Mouse (Mus musculus) adrenal gland, adult 8-10 months (tissue): ENCODE measurements around the gene Esyt1. TPM values are rescaled to one million over a fixed set of nuclear protein-coding genes. Genes with fewer than 3 reads are reported as not detected.
"Not testable (repeated sequence)": the region's sequence is repeated elsewhere in the genome, so short reads cannot be mapped to it uniquely, and the experiment has no call there.

Source experiments
- DNase-seq: peaks from one replicate; pipeline ENCODE4 v3.0.0; 2022
- total RNA-seq, 4 experiments: library from RNA; stranded (reverse); gene quantifications; 2 replicates each; pipeline ENCODE4 v1.2.4; 2022

Esyt1 gene
- total RNA-seq, 4 experiments from 2014 or later = 22.8 to 44.9 (median 33.2) TPM

DNA sequence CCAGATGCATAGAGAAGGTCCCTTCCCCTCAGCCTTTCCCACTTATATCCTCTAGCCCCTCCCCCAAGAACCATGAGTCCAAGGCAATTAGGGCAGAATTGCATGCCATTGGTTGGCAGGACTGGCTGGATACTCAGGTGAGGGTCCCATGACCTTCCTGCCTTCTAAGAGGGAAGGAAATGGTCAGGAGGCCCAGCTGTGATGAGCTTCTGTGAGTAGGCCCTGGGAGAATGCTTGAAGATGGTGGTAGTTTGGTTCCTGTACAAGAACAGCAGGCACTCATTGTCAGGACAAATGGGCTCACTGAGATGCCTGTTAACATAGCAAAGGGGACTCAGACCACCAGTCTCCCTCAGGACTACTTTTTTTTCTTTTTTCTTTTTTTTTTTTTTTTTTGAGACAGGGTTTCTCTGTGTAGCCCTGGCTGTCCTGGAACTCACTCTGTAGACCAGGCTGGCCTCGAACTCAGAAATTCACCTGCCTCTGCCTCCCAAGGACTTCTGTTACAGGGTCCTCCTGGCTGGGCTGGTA, 12.7 kb upstream of the Esyt1 start:
- no peak for DNase-seq

DNA sequence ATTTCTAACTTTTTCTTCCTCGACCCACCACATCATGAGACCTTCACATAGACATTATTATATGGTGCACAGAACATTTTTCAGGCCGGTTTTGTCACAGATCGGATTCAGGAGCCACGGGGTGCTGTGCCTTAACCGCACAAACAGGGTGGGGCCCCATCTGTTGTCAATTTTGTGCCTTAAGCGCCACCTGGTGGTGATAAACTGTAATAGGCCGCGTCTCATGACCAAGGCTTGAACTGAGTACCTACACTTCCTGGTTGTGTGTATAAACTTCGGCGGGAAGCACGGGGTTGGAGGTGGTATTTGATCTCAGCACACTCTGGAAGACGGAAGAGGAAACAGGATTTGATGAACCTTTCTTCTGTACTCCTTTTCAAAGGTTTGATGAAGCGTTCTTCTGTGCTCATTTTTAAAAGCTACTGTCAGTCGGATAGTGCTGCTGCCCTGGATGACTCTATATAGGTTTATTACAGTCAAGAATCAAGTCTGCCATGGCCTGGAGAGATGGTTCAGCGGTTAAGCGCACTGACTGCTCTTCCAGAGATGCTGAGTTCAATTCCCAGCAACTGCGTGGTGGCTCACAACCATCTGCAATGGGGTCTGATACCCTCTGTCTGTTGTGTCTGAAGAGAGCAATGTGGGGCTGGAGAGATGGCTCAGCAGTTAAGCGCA, 10.7 kb upstream of the Esyt1 start:
- DNase-seq = peak; percentile 85

DNA sequence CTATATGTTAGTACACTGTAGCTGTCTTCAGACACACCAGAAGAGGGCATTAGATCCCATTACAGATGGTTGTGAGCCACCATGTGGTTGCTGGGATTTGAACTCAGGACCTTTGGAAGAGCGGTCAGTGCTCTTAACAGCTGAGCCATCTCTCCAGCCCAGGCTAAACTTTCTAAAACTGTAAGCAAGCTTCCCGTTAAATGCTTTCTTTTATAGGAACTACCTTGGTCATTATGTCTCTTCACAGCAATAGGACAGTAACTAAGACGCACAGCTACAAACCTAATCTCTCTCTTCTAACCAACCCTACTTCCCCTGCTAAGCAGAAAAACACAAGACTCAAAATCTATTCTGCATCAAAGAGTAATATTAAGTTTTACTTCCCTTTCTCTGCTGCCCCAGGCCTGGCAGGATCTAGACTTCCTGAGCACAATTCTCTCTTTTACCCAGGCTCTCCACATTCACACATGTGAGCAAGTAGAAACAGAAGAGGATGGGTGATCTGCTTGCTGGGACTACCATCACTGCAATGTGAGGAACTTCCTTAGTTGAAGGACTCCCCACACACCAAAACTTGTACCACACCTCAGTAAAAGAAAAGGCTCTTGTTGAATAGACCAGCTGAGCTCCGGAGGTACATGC, 10.1 kb upstream of the Esyt1 start:
- no peak for DNase-seq

DNA sequence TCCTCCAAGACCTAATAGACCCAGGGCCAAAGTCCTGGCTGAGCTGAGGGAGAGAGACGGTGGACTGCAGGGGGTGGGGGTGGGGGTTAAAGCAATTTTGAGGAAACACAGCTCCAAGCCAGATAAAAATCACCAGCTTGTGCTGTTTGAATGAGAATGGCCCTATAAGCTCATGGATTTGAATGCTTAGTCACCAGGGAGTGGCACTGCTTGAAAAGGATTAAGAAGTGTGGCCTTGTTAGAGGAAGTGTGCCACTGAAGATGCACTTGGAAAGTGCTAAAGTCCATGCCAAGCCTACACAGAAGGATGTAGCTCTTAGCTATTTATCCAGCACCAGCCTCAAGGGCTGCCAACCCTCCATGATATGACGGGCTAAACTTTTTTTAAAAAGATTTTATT, 9.5 kb upstream of the Esyt1 start:
- no peak for DNase-seq

DNA sequence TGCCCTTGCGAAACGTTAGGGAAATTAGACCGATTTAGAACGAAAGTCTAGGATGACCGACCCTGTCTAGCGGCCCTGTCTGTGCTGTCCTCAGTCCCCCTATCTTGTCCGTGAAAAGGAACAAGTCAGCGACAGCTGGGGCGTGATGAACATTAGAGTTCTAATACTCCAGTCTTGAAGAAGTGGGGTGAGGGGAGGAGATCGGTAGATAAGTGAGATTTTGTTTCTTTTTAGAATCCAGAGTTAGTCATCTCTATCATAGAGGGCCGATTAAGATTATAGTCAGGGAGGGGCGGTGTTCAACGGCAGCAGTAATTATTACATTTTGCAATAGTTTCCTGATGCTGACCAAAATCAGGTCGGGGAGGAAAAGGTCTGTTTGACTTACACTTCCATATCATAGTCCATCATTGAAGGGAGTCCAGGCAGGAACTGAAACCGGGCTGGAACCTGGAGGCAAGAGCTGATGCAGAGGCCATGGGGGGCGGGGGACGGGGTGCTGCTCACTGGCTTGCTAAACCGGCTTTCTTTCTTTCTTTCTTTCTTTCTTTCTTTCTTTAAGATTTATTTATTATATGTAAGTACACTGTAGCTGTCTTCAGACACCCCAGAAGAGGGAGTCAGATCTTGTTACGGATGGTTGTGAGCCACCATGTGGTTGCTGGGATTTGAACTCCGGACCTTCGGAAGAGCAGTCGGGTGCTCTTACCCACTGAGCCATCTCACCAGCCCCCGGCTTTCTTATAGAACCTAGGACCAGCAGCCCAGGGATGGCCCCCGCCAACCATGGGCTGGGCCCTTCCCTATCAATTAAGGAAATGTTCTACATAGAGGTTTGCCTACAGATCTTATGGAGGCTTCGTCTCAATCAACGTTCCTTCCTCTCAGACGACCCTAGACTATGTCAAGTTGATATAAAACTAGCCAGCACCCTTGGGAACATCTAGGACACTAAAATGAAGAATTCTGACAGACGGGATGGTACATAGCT, 990 bp upstream of the Esyt1 start:
- no peak for DNase-seq

DNA sequence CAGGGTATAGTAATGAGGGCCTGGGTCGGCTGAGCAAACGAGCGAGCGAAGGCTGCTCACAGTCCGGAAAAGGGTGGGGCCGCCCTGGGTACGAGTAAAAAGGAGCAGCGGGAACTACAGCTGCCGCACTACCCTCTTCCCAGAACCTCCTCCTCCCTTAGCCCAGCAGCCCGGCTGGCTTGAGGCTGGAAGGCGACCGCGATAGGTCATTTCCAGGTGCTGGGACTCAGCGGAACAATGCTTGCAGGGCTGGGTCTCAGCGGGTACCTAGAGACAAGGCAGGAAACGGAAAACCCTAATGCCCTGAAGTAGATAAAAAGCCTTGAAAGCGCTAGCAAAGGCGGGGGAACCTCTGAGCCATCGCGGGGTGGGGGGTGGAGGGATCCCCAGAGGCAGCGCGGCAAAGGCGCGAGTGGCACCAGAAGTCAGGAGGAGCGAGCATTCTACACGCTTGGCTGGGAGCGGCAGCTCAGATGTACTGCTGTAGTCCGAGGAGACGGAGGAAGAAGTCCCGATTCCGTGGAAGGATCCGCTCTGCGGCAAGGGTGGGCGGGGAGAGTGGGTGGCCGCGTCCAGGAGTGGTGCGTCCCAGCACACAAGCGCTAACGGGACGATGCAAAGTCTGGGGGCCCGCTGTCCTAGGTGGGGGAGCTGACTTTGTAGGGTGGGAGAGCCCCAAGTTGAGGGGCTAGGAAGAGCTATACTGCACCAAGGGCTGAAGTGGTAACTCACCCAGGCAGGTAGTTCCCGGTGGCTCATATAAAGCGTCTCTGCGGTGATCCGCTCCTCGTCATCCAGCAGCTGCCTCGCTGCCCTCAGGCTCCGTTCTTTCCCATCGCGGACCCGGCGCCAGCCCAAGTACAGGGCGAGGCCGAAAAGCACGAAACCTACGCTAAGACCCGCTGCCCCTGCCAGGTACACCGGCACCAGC, 674 bp downstream of the Esyt1 start:
- DNase-seq = no peak

DNA sequence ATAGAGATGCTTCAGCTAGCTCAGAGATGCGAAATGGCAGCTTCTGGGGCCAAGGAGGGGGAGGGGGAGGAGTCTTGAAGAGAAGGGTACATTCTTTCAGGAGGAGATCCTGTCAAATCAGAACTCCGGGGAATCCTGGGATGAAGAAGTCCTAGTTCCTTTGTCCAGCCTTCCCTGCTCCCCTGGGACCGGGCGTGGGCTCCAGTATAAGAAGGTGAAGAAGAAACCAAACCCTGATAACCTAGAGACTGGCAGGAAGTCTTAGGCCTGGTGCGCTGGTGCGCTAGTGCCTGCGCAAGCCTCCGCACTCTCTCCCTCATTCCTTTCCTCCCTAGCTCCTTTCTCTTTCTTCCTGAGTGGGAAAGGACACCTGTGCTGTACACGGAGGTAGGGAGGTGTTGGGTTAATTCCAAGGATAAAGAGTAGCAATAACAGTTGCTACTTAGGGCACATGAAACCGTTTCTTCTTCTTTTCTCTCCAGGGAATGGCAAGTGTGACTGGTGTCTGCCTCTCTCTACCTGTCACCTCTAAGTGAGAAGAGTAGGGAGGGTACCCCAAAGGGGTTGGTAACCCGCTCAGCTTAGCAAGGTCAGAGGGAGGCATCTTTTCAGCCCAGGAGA, 1.4 kb downstream of the Esyt1 start:
- DNase-seq = no peak

DNA sequence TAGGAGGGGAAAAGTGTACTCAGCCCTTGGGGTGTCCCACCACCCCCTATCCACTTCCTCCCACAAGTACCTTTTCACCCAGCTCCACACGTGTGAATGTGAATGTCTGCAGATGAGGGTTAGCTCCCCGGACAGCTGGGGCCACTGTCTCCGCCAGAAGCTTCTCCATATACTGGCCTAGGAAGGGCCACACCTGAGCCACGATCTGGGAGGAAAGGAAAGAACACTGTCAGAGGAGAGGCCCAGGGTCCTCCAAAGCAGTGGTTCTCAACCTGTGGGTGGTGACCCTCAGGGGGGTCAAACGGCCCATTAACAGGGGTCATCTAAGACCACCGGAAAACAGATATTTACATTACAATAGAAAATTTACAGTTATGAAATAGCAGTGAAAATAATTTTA, 3.3 kb downstream of the Esyt1 start:
- DNase-seq = no peak

DNA sequence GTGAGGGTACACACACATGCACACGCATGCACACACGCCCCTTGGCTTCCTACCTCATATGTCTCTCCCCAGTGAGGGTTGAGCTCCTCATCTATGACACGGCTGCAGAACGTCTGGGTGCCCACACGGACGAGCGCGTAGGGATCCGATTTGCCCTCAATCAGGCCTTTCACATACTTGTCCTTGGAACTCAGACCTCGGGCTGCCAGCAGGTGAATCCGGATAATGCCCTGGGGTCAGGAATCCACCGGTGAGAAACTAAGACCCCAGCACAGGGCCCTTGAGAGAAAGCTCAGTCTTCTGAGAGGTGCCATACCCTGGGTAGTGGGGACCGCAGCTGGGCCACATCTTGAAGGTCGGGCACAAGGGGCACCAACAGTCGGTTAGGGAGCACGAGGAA, 5.1 kb downstream of the Esyt1 start:
- no peak for DNase-seq

DNA sequence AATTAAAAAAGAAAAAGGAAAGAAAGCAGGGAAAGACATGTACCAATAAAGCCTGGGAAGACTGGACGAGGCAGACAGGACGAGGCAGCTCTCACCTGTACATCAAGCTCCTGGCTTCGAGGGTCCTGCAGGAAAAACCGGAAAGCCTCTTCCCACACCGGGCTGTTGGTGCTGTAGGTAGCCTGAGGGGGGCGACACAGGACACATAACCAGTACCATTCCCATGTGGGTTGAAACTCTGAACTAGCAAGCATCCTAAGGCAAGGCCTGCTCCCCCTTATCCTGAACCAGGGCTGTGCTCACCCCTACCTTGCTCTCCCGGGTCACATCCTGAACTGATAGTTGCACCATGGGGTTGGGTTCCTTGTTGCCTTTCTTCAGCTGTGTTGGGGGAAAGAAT, 6.8 kb downstream of the Esyt1 start:
- no peak for DNase-seq

DNA sequence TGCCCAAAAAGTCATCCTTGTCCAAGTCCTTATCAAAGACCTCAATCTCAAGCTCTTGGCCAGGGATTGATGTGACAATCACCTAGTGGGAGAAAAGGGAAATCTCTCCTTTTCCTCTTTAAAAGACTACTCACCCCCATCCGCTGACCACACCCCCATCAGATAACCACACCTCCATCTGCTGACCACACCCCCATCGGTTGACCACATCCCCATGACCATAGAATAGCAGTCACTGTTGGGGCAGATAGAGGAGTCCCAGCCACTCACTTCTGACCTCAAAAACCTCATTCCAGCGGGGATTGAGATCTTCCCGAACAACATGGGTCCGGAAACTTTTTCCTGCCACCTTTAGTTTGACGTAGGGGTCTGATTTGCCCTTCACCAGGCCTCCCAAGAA, 9.0 kb downstream of the Esyt1 start:
- DNase-seq = no peak

DNA sequence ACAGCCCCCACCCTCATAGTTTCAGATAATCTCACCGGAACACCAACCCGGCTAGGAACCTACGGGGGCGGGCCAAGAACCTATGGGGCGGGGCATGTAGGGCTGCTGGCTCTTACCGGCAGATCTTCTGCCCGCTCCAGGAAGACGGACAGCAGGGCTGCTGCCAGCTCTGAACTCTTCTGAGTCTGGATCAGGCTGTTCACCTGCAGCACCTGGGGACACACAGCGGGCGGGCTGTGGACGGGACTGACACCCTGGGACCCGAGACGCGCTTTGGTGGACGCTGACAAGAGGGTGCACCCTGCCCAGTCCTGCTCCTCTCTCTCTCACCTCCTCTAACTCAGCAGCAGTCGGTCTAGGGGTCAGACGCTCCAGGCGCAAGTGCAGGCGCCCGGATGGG, 9.6 kb downstream of the Esyt1 start:
- DNase-seq = no peak

DNA sequence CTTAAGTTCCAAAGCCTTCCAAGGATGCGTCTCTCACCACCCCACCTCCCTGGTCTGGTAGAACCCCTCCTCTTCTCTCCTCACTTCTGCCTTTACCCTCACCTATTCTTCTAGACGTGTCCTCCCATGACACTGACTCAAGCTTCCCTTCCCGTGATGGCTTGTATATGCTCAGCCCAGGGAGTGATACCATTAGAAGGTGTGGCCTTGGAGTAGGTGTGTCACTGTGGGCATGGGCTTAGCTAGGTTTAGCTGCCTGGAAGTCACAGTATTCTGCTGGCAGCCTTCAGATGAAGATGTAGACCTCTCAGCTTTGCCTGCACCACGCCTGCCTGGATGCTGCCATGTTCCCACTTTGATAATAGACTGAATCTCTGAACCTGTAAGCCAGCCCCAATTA, 10.6 kb downstream of the Esyt1 start:
- DNase-seq = no peak

DNA sequence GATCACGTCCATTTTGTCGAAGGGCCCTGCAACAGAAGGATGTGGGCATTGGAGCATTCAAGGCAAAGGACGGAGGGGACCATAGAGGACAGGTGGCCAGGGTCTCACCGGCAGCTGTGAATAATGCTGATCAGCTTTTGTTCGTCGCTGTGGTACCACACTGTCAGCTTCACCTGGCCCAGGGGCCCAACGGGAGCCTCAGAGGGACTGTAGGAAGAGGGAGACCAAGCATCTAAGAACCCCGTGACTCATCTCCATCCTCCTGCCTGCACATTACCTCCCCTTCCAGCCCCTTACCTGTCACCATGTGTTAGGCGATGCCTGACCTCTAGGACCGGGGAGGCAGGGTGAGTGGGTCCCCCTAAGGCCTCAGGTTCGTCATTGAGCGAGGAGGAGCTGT, 13.9 kb downstream of the Esyt1 start:
- no peak for DNase-seq

DNA sequence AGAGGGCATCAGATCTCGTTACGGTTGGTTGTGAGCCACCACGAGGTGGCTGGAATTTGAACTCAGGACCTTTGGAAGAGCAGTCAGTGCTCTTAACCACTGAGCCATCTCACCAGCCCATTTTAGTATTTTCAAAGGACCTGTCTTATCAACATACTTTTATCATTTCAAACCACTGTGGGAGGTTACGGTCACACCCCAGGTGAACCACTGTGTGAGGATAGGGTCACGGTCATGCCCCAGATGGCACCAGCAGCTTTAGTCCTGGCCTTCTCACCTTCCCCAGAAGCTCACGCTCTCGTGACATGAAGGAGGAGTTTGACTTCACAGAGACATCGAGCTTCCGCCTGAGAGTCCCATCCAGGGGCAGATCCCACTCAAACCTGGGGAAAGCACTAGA, 14.5 kb downstream of the Esyt1 start:
- no peak for DNase-seq

DNA sequence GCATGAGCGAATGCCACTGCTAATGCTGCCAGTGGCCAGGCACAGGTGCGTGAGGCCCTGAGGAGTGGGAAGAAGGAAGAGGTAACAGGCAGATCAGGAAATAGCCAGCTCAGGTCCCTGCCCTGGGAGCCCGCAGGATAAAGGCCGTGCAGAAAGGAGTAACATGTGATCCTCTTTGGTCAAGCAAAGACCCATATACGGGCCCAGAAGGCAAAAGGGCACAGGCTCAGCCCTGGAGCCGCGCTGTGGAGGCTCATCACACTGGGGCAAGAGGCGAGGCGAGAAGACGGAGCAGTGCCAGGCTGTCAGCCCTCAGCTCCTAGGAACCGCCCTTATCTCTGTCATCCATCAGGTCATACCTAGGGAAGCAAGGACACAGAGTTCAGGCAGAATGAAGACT, 15.4 kb downstream of the Esyt1 start:
- no peak for DNase-seq

DNA sequence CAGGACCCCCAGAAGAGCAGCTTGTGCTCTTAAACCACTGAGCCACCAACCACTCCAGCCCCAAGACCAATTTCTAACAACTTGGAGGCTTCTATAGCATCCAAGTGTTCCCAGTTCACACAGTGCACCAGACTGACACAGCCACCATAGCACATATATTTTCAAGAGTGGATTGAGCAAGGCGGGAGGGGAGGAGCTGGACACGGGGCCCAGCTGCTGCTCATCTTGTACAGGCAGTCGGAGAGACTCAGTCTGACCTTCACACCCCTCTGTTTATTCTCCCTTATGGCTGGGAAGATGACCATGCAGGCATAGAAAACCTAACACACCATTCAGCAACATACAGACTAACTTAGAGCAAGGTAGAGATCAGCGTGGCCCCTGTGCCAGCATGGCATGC, 15.8 kb downstream of the Esyt1 start:
- DNase-seq = no peak

DNA sequence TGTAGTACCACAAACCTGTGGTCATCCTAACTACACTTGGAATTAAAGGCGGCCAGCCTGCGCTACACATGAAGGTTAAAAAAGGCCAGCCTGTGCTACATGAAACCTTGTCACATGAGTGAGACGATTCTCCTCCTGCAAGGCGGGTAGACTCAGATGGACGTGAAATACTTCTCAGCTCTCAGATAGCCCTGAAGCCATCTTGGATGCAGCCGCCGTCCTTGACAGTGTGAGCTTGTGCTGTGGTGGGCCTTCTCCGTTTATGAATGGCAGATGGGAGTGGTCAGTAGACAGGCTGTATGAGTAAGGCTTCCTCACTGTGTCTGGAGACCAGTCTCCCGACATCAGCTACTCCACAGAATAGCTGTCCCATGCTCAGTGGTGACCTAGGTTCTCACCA, 16.5 kb downstream of the Esyt1 start:
- no peak for DNase-seq

DNA sequence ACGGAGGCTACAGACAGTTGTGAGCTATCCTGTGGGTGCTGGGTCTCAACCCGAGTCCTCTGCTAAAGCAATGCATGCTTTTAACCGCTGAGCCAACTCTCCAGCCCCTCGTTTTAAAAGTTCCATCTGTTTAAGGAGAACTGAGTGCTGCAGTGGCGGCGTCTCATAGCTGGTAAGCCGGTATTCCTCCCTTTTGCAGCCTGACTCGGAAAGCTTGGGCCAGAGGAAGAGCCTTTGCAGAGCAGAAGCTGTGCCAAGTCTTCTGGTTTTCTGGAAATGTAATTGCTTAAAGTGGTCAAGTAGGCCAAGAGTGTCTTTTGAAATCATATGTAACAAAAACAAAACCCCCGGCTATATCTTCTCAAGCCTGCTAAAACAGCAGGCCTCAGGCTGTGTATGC, 17.4 kb downstream of the Esyt1 start:
- no peak for DNase-seq

DNA sequence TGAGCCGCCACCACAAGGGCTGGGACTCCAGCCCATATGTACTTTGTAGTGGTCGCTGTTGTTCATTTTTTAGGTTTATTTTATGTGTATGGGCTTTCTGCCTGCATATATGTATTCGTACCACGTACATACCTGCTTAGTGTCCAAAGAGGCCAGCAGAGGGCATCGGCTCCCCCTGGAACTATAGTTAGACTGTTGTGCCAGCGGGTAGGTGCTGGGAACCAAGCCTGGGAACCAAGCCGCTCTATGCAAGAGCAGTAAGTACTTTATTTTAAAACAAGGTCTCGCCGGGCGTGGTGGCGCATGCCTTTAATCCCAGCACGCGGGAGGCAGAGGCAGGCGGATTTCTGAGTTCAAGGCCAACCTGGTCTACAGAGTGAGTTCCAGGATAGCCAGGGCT, 19.7 kb downstream of the Esyt1 start:
- DNase-seq = no peak

DNA sequence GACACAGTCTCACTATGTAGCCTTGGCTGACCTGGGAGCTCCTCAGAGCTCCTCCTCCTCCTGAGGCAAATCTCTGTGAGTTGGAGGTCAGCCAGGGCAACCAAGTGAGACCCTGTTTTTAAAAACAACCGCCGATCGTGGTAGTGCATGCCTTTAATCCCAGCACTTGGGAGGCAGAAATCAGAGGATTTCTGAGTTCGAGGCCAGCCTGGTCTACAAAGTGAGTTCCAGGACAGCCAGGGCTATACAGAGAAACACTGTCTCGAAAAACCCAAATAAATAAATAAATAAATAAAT, 20.4 kb downstream of the Esyt1 start:
- not testable (repeated sequence) for DNase-seq
